Mouse (Mus musculus): ENCODE measurements around the gene Kcnd3. TPM values are rescaled to one million over a fixed set of nuclear protein-coding genes. Genes with fewer than 3 reads are reported as not detected.

The Kcnd3 gene
- polyA plus RNA-seq, 1 experiment from 2014 or later = 1.1 TPM

- Histone ChIP-seq H3K4me1 (no peaks in the 10 kb centered on the region), H3K9me3 (no peaks in the 10 kb centered on the region), H3K9ac (no peak overlapping the region), H3K4me3 (no peak overlapping the region), H3K27ac (no peak overlapping the region), H3K4me2 (replicated peaks) (no peak overlapping the region), H3K36me3 (no peaks in the 10 kb centered on the region), H3K27me3 (no peaks in the 10 kb centered on the region)
- no peak for ATAC-seq (ENCODE audit: insufficient number of reproducible peaks, insufficient read depth, low FRiP score, low TSS enrichment)
Measured at GRCm38 (mm10) chr3:105422391-105422790, 29.7 kb upstream of the Kcnd3 start.

GRCm38 (mm10) chr3:105423427-105423826 lies 28.7 kb upstream of the Kcnd3 start:
- no peaks in the 10 kb centered on the region for H3K9me3 ChIP-seq
- H3K4me3 ChIP-seq = no peak overlapping the region
- WGBS = 20% methylated on average over 4 of the region's 4 CpGs
- no peaks in the 10 kb centered on the region for H3K36me3 ChIP-seq
- ATAC-seq (ENCODE audit: insufficient number of reproducible peaks, insufficient read depth, low FRiP score, low TSS enrichment) = no peak
- H3K9ac ChIP-seq = no peak overlapping the region
- no peak overlapping the region for H3K27ac ChIP-seq
- H3K27me3 ChIP-seq = no peaks in the 10 kb centered on the region
- no peak overlapping the region for H3K4me2 ChIP-seq (replicated peaks)
- H3K4me1 ChIP-seq = no peaks in the 10 kb centered on the region

GRCm38 (mm10) chr3:105428586-105428985 lies 23.5 kb upstream of the Kcnd3 start:
- no peaks in the 10 kb centered on the region for H3K36me3 ChIP-seq
- ATAC-seq (ENCODE audit: insufficient number of reproducible peaks, insufficient read depth, low FRiP score, low TSS enrichment) = no peak
- no peak overlapping the region for H3K4me2 ChIP-seq (replicated peaks)
- H3K9me3 ChIP-seq = no peaks in the 10 kb centered on the region
- no peaks in the 10 kb centered on the region for H3K27me3 ChIP-seq
- H3K9ac ChIP-seq = no peak overlapping the region
- no peak overlapping the region for H3K4me3 ChIP-seq
- H3K27ac ChIP-seq = no peak overlapping the region
- H3K4me1 ChIP-seq = no peaks in the 10 kb centered on the region

GRCm38 (mm10) chr3:105436383-105436782 lies 15.7 kb upstream of the Kcnd3 start:
- 50% methylated on average over 2 of the region's 2 CpGs for WGBS
- H3K9me3 ChIP-seq = no peaks in the 10 kb centered on the region
- ATAC-seq (ENCODE audit: insufficient number of reproducible peaks, insufficient read depth, low FRiP score, low TSS enrichment) = no peak
- no peaks in the 10 kb centered on the region for H3K36me3 ChIP-seq
- H3K4me3 ChIP-seq = no peak overlapping the region
- H3K9ac ChIP-seq = no peak overlapping the region
- no peaks in the 10 kb centered on the region for H3K4me1 ChIP-seq
- H3K4me2 ChIP-seq (replicated peaks) = no peak overlapping the region
- no peak overlapping the region for H3K27ac ChIP-seq
- H3K27me3 ChIP-seq = no peaks in the 10 kb centered on the region

- WGBS = 88% methylated on average over 11 of the region's 11 CpGs
Measured at GRCm38 (mm10) chr3:105436971-105437370, 15.2 kb upstream of the Kcnd3 start.

GRCm38 (mm10) chr3:105440873-105441495 lies 11.1 kb upstream of the Kcnd3 start:
- no peaks in the 10 kb centered on the region for H3K36me3 ChIP-seq
- H3K9ac ChIP-seq = no peak overlapping the region
- ATAC-seq (ENCODE audit: insufficient number of reproducible peaks, insufficient read depth, low FRiP score, low TSS enrichment) = no peak
- H3K4me1 ChIP-seq = no peaks in the 10 kb centered on the region
- H3K4me2 ChIP-seq (replicated peaks) = no peak overlapping the region
- no peaks in the 10 kb centered on the region for H3K9me3 ChIP-seq
- H3K27ac ChIP-seq = no peak overlapping the region
- no peaks in the 10 kb centered on the region for H3K27me3 ChIP-seq
- WGBS = 62% methylated on average over 4 of the region's 4 CpGs
- H3K4me3 ChIP-seq = no peak overlapping the region

More at GRCm38 (mm10) chr3:105436971-105437370, 15.2 kb upstream of the Kcnd3 start:
- ATAC-seq (ENCODE audit: insufficient number of reproducible peaks, insufficient read depth, low FRiP score, low TSS enrichment) = no peak
- Histone ChIP-seq H3K9ac (no peak overlapping the region), H3K4me3 (no peak overlapping the region), H3K36me3 (no peaks in the 10 kb centered on the region), H3K27me3 (no peaks in the 10 kb centered on the region), H3K9me3 (no peaks in the 10 kb centered on the region), H3K27ac (no peak overlapping the region), H3K4me1 (no peaks in the 10 kb centered on the region), H3K4me2 (replicated peaks) (no peak overlapping the region)

GRCm38 (mm10) chr3:105450641-105451470 lies 1.3 kb upstream of the Kcnd3 start:
- H3K27me3 ChIP-seq = peaks cover 64% of the 10 kb centered on the region
- peak overlapping the region; percentile 100 for H3K4me2 ChIP-seq (replicated peaks)
- peaks cover 20% of the 10 kb centered on the region; the same call in 1 of the 2 replicates for H3K4me1 ChIP-seq
- H3K27ac ChIP-seq = no peak overlapping the region
- no peak overlapping the region for H3K9ac ChIP-seq
- no peaks in the 10 kb centered on the region for H3K9me3 ChIP-seq
- peak overlapping the region; percentile 66 for H3K4me3 ChIP-seq
- ATAC-seq (ENCODE audit: insufficient number of reproducible peaks, insufficient read depth, low FRiP score, low TSS enrichment) = no peak
- WGBS = 1% methylated on average over 22 of the region's 22 CpGs
- no peaks in the 10 kb centered on the region for H3K36me3 ChIP-seq

GRCm38 (mm10) chr3:105452556-105453213 lies 555 bp downstream of the Kcnd3 start:
- under 1% methylated on average over 37 of the region's 60 CpGs for WGBS
- no peaks in the 10 kb centered on the region for H3K9me3 ChIP-seq
- H3K36me3 ChIP-seq = no peaks in the 10 kb centered on the region
- peak overlapping the region; percentile 66 for H3K4me3 ChIP-seq
- H3K9ac ChIP-seq = peak overlapping the region; percentile 66
- ATAC-seq (ENCODE audit: insufficient number of reproducible peaks, insufficient read depth, low FRiP score, low TSS enrichment) = 0 out of 2 replicates have a peak, but pooled peaks have one; percentile 23
- H3K4me1 ChIP-seq = peaks cover 20% of the 10 kb centered on the region; the same call in 1 of the 2 replicates
- H3K4me2 ChIP-seq (replicated peaks) = peak overlapping the region; percentile 100
- no peak overlapping the region for H3K27ac ChIP-seq
- peaks cover 64% of the 10 kb centered on the region for H3K27me3 ChIP-seq

- 2% methylated on average over 19 of the region's 19 CpGs for WGBS
- Histone ChIP-seq H3K27me3 (peaks cover 64% of the 10 kb centered on the region), H3K9ac (no peak overlapping the region)
Measured at GRCm38 (mm10) chr3:105453214-105453950, 1.3 kb downstream of the Kcnd3 start.

GRCm38 (mm10) chr3:105457657-105458056 lies 5.5 kb downstream of the Kcnd3 start:
- no peak overlapping the region for H3K27ac ChIP-seq
- 74% methylated on average over 4 of the region's 4 CpGs for WGBS
- H3K36me3 ChIP-seq = no peaks in the 10 kb centered on the region
- H3K4me2 ChIP-seq (replicated peaks) = no peak overlapping the region
- H3K27me3 ChIP-seq = peaks cover 25% of the 10 kb centered on the region
- H3K9ac ChIP-seq = no peak overlapping the region
- no peaks in the 10 kb centered on the region for H3K9me3 ChIP-seq
- no peak overlapping the region for H3K4me3 ChIP-seq
- no peak for ATAC-seq (ENCODE audit: insufficient number of reproducible peaks, insufficient read depth, low FRiP score, low TSS enrichment)
- peaks cover 12% of the 10 kb centered on the region; the same call in 1 of the 2 replicates for H3K4me1 ChIP-seq

More at GRCm38 (mm10) chr3:105453214-105453950, 1.3 kb downstream of the Kcnd3 start:
- peak overlapping the region; percentile 66 for H3K4me3 ChIP-seq
- H3K36me3 ChIP-seq = no peaks in the 10 kb centered on the region
- no peak for ATAC-seq (ENCODE audit: insufficient number of reproducible peaks, insufficient read depth, low FRiP score, low TSS enrichment)
- H3K9me3 ChIP-seq = no peaks in the 10 kb centered on the region
- peak overlapping the region; percentile 100 for H3K4me2 ChIP-seq (replicated peaks)
- no peak overlapping the region for H3K27ac ChIP-seq
- H3K4me1 ChIP-seq = peaks cover 20% of the 10 kb centered on the region; the same call in 1 of the 2 replicates

GRCm38 (mm10) chr3:105466538-105466937 lies 14.4 kb downstream of the Kcnd3 start:
- Histone ChIP-seq H3K4me2 (replicated peaks) (no peak overlapping the region), H3K36me3 (no peaks in the 10 kb centered on the region), H3K4me1 (no peaks in the 10 kb centered on the region), H3K27me3 (0 out of 2 replicates have a peak, but pooled peaks cover 3% of the 10 kb centered on the region), H3K4me3 (no peak overlapping the region), H3K9ac (no peak overlapping the region), H3K27ac (no peak overlapping the region), H3K9me3 (no peaks in the 10 kb centered on the region)
- WGBS = 65% methylated on average over 8 of the region's 8 CpGs
- ATAC-seq (ENCODE audit: insufficient number of reproducible peaks, insufficient read depth, low FRiP score, low TSS enrichment) = no peak
